ENCODE assay signal across 8 mouse cellular contexts in the genomic region with DNA sequence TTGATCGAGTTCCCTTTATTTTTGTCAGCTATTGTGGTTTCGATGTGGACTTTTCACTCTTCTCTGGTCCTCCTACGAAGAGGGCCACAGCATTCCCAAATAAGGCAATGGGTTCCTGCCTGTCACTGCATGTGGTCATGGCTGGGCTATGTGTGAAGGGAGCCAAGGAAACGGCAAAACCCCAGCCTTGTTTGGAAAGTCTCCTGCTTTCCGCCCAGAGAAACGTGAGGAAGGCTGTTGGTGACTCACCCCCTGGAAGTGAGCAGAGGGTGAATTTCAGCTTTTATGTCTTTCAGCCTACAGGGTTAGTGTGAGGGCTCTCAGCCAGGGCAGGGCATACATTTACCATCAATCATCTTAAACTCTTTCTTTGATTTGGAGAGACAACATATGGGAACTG.
A peak's percentile ranks its signal among the peaks of the same experiment; 100 is the strongest.
DNase-seq lines count a peak whose midpoint lies in the region; ATAC-seq and TF ChIP-seq lines count a peak whose summit lies in the region.

No protein-coding gene starts in this region.

- 51% methylated on average over 6 of the region's 6 CpGs for WGBS in forebrain, embryonic 12.5 days
- WGBS in heart, embryonic 15.5 days = 29% methylated on average over 6 of the region's 6 CpGs
- WGBS in lung, embryonic 14.5 days = 20% methylated on average over 6 of the region's 6 CpGs
- 50% methylated on average over 6 of the region's 6 CpGs for WGBS in neural tube, embryonic 12.5 days

- ATAC-seq in forebrain, embryonic 12.5 days (ENCODE audit: low FRiP score) = peak; percentile 47; the same call in 1 of the 2 replicates
- peak; percentile 75 for ATAC-seq in heart, embryonic 15.5 days (replicated peaks; ENCODE audit: insufficient number of reproducible peaks, insufficient read depth, low FRiP score, low read depth)
- peak; percentile 85 for ATAC-seq in lung, embryonic 14.5 days (ENCODE audit: insufficient read depth)
- peak; percentile 37 for ATAC-seq in neural tube, embryonic 12.5 days (ENCODE audit: low FRiP score, low read depth)

- peaks cover 50% of the 10 kb centered on the region for H3K27me3 ChIP-seq in forebrain, embryonic 12.5 days
- no peaks in the 10 kb centered on the region for H3K27me3 ChIP-seq in heart, embryonic 15.5 days
- no peaks in the 10 kb centered on the region for H3K27me3 ChIP-seq in lung, embryonic 14.5 days (ENCODE audit: insufficient read depth, low read length)
- no peaks in the 10 kb centered on the region for H3K27me3 ChIP-seq in neural tube, embryonic 12.5 days (replicated peaks)

- H3K4me2 ChIP-seq in forebrain, embryonic 12.5 days = no peak overlapping the region
- H3K4me2 ChIP-seq in heart, embryonic 15.5 days = no peak overlapping the region
- no peak overlapping the region for H3K4me2 ChIP-seq in lung, embryonic 14.5 days
- no peak overlapping the region for H3K4me2 ChIP-seq in neural tube, embryonic 12.5 days (replicated peaks)

- H3K9ac ChIP-seq in forebrain, embryonic 12.5 days = no peak overlapping the region
- no peak overlapping the region for H3K9ac ChIP-seq in heart, embryonic 15.5 days
- H3K9ac ChIP-seq in lung, embryonic 14.5 days = no peak overlapping the region
- H3K9ac ChIP-seq in neural tube, embryonic 12.5 days = no peak overlapping the region

- no peaks in the 10 kb centered on the region for H3K36me3 ChIP-seq in forebrain, embryonic 12.5 days (replicated peaks)
- H3K36me3 ChIP-seq in heart, embryonic 15.5 days = no peaks in the 10 kb centered on the region
- no peaks in the 10 kb centered on the region for H3K36me3 ChIP-seq in lung, embryonic 14.5 days (ENCODE audit: insufficient read depth)
- H3K36me3 ChIP-seq in neural tube, embryonic 12.5 days = no peaks in the 10 kb centered on the region

- H3K9me3 ChIP-seq in forebrain, embryonic 12.5 days = no peaks in the 10 kb centered on the region
- H3K9me3 ChIP-seq in heart, embryonic 15.5 days (replicated peaks) = no peaks in the 10 kb centered on the region
- H3K9me3 ChIP-seq in lung, embryonic 14.5 days (ENCODE audit: low read depth, low read length) = no peaks in the 10 kb centered on the region
- no peaks in the 10 kb centered on the region for H3K9me3 ChIP-seq in neural tube, embryonic 12.5 days

- peak; percentile 42 for DNase-seq in CD4-positive, CD25-positive, alpha-beta regulatory T cell, adult 2 months (ENCODE audit: low read depth, low spot score)
- DNase-seq in brain, adult 2 months (ENCODE audit: low read depth, low spot score) = peak; percentile 73
- DNase-seq in kidney, postnatal 10 days = peak; percentile 59
- DNase-seq in lung, embryonic 14.5 days = peak; percentile 75
- DNase-seq in urinary bladder, postnatal 4 days (ENCODE audit: low spot score in 2 of 2) = peak; percentile 43 to 61

- TF ChIP-seq CTCF in lung, embryonic 14.5 days (IDR thresholded peaks at IDR 0.05; ENCODE audit: low read depth) = no peak

- peaks cover 3% of the 10 kb centered on the region; the same call in 1 of the 2 replicates for H3K4me1 ChIP-seq in forebrain, embryonic 12.5 days
- H3K4me1 ChIP-seq in heart, embryonic 15.5 days (replicated peaks) = peaks cover 3% of the 10 kb centered on the region
- H3K4me1 ChIP-seq in lung, embryonic 14.5 days (ENCODE audit: insufficient read depth) = no peaks in the 10 kb centered on the region
- H3K4me1 ChIP-seq in neural tube, embryonic 12.5 days = no peaks in the 10 kb centered on the region

- H3K4me3 ChIP-seq in forebrain, embryonic 12.5 days (replicated peaks) = no peak overlapping the region
- H3K4me3 ChIP-seq in heart, embryonic 15.5 days = no peak overlapping the region
- no peak overlapping the region for H3K4me3 ChIP-seq in lung, embryonic 14.5 days (ENCODE audit: low read depth, low read length)
- H3K4me3 ChIP-seq in neural tube, embryonic 12.5 days = no peak overlapping the region

- peak overlapping the region; percentile 82; the same call in 1 of the 2 replicates for H3K27ac ChIP-seq in forebrain, embryonic 12.5 days
- peak overlapping the region; percentile 82 for H3K27ac ChIP-seq in heart, embryonic 15.5 days
- H3K27ac ChIP-seq in lung, embryonic 14.5 days (ENCODE audit: low read depth) = peak overlapping the region; percentile 74; the same call in 1 of the 2 replicates
- no peak overlapping the region for H3K27ac ChIP-seq in neural tube, embryonic 12.5 days
